Mouse (Mus musculus) gastrocnemius, adult 18-20 months (tissue): ENCODE results near the gene Edc3. TPM values are rescaled to one million over a fixed set of nuclear protein-coding genes. Genes with fewer than 3 reads are reported as not detected.
A peak's percentile ranks its signal among the peaks of the same experiment; 100 is the strongest.

ENCODE experiments used
- DNase-seq: peaks from one replicate; pipeline ENCODE4 v3.0.0; 2021; ENCODE audit warnings: low spot score
- total RNA-seq, 2 experiments: library from RNA; stranded (reverse); gene quantifications; 2 replicates each; pipeline ENCODE4 v1.2.3; 2021

The Edc3 gene
- total RNA-seq, 2 experiments from 2014 or later: 4.7 to 5.1 TPM

DNA sequence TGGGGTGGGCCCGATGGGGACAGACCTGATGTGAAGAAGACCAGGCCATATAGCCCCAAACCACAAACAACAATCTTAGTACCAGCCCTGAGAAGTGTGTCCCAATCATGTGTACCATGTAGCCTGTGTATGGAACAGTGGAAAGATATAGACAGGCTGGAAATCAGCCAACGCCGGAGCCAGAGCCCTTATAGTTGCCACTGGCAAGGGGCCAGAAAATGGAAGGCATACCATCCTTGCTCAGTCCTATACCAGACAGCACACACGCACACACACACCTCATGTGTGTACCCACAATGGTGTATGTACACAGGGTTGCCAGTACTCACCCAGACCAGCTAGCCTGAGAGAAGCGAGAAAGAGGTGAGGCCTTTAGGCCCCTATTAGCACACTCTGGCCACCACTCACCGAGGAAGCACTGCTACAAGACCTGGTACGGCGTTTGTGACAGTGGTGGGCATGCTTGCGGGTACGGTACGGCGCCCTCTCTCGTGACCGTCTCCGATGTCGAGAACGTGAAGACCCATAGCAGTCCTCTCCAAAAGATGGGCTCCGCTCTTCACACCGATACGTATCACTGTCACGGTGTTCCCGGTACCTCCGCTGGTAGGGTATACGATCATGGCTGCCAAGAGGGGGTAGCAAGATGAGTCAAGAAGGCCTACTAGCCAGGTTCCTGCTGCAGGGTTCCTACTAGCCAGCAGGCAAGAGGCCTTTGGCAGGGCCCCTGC, 52.2 kb downstream of the Edc3 start:
- no peak for DNase-seq

DNA sequence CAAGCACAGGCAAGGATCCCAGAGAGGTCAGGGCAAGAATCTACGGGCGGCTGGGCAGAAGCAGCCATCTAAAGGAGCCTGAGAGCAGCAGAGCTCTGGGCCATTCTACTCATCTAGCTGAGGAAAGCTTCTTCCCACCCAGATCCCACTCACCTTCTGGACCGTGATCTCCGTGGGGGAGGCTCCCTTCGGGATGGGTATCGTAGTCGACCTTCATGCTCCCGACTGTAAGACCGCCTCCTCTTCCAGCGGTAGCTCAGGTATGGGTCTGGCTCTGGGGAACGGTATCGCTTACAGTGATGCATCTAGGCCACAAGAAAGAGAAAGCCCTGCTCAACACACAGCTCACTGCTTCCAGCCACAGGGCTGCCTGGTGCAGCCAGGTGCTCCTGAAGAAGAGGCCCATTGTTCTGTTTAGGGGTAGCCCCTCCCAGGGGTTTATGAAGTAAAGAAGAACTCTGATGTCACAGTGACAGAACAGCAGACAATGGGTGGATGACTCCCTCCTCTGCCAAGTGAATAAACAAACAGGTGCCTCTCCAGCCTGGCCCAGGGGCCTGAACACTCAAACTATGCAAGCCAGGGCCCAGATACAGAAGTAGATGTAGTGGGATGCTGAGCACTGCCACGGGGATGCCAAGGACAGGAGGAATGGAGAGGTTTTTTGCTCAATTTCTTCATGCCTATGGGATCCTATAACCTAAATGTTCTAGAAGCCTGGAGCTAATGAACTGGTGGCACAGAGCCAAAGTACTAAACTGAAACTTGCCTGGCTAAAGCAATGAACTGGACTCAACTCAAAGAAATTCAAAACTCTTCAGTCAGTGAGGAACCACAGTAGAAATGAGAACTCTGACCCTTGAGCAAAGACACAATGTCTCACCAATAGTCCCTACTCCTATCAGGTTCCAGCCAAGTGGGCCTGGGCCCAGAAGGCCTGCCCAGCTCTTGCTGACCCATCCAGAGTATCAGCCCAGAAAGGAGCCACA, 53.5 kb downstream of the Edc3 start:
- DNase-seq: peak; percentile 62

DNA sequence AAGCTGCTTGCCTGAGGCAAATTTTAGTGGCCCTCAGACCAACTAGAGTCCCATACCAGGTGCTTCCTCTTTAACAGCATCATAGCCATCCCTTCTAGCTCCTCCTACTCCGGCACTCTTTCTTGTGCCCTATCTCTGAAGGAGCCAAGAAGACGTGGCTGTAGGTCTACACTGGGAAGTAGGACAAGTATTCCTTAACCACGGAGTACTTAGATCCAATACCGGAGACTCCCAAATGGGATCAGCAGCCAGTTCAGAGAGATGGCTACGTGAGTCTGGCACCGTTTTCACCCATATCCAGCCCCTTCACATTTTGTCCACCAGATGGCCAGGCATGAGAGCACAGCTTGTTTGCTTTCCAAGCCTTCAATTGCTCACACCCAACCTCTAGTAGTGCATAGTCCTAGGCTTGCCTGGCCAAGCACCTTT, 54.2 kb downstream of the Edc3 start:
- peak; percentile 58 for DNase-seq

DNA sequence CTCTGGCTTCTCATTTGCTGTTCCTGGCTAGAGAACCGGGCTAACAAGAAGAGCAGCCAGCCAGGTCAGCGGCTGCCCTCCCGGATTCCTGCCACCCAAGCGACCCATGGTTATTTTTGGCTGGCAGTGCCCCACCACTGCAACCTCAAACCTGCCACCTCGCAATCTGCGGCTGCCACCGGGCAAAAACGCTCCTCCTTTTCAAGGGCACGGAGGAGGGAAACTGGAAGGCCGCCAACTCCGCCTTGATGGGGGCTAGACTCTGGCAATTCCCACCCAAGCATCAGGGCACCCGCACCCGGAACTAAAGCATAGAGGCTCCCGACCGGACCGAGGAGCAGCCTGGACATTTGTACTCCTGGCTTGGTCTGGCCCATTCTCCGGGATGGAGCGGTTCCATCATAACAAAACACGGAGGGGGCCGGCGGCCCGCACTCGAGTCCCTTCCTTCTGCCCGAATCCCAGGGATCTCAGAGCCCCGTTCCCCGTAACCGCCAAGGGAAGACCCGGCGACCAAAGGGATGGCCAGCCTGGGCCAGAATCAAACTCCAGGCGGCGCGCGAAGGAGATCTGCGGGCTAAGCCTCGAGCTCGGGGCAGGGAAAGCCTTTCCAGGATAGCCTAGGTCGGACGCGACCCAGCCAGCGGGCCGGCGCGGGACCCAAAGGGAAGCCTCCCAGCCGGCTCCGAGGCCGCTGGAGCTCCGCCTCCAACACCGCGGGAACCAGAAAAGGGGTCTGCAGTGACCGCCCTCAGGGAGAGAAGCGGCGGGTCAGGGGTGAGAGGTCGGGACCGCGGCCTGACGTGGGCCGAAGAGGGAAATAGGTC, 56.0 kb downstream of the Edc3 start:
- peak; percentile 81 for DNase-seq

DNA sequence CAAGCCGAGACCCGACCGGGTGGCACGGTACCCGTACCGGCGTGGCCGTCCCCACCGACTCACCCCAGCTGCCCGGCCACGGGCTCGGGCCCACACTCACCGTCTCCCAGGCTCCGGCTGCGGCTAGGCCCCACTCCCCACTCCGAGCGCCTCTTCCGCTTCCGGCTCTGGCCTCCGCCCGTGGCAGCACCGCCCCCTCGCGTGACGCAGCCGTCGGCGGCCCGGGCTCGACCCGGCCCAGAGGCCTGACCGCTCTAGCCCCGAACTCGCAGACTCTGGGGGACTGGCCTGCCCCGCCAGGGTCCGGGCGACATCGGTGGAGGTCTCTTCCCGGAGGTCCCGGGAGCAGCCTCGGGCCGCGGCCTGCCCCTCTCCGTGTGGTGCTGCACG, 56.6 kb downstream of the Edc3 start:
- peak; percentile 95 for DNase-seq

DNA sequence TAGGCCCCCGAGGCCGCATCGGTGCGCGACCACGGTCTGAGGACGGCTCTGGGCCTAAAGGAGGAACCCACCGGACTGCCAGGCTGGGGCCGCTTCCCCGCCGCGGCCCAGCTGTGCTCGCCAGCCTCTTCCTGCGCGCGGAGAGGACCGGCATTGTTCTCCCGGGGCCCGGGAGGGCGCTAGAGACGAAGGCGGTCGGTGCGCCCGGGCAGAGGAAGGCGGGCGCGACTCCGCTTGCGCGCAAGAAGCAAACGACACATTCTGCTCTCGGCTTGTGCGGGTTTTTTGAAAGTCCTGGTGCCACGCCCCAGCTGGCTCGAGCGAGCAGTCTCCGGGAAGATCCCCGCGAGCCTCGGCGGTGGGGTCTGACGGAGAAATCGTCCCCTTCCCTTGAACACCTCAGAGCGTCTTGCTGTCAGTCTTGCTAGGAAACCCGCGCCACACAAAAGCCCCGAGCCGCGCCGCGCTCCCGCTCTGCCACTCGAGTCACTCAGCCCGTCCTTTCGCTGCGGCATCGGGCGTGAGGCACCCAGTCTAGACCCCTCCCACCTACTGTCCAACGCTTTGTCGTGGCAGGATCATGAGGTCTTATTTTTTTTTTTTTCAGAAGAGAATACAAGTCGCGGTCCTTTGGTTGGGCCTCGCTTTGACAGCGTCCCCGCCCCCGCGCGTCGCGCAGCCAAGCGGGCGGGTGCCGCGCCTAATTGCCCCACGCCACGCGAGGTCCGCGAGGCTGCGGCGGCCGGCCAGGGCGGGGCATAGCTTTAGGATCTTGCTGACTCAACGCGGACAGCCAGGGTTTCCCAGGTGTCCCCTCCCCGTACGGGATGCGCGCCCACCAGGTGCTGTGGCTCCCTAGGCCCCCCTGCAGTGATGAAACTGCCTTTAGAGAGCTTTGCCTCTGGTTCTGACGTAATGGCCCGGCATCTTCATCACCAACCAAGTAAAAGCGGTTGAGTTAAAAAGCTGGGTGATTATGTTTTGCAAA, 57.3 kb downstream of the Edc3 start, which contains the start of gene Clk3:
Gene Clk3 (minus strand): TSS at position 497 of the 988 bp plus-strand sequence.
- DNase-seq: peak; percentile 75

DNA sequence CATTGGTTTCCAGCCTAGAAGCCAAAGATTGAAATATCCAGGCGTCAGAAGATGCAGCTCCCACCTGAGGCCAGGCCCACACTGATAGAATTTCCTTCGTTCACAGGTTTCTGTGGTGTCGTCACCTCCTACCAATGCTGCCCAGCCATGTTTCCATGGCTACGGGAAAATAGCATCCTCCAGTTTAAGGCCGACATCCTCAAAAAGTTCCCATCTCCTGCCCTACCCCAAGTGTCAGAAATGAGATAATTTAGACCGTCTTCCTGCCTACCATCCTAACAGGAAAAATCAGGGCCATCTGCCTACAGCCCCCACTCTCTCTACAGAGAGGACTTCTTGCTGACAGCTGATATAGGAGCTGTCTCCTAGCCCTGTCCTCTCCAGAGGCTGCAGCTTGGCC, 58.1 kb downstream of the Edc3 start:
- no peak for DNase-seq

DNA sequence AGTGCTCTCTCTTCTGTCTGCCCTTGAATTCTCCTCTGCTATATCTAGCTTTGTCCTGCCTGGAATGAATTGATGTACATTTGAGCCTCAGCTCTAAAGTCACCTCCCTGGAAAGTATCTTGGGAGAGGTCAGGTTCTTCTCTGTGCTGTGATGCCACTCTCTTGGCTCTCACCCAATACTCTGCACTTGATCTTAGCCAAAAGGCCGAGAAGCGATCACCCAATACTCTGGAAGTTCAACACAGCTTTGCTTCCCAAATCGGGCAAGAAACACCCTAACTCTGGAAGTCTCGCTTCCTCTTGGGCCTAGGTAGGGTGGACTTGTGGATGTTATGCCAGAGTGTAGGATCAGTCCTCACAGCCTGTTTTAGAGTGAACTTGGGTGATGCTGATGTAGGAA, 58.9 kb downstream of the Edc3 start:
- peak; percentile 55 for DNase-seq

DNA sequence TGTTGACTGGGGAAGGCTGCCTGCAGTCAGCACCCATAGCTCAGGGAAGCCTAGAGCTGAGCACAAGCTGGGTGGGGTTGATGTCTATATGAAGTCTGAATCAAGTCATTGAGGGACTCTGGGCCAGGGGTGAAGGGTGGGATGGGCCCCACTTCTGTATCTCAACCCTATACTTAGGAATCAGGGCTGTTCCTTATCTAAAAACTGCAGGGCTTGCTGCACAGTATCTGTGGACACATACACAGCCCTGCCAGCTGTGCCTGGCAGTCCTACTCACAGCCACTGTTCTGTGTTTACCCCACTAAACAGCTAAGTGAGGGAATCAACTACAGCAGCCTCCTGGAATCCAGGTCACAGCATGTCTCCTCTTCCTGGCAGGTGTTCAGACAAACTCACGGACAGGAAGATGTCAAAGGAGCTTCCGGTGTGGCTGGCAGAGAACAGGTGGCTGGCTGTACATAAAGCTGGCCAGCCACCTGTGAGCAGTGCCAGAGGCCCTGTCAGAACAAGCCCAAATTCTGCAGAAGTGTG, 61.3 kb downstream of the Edc3 start:
- peak; percentile 59 for DNase-seq

DNA sequence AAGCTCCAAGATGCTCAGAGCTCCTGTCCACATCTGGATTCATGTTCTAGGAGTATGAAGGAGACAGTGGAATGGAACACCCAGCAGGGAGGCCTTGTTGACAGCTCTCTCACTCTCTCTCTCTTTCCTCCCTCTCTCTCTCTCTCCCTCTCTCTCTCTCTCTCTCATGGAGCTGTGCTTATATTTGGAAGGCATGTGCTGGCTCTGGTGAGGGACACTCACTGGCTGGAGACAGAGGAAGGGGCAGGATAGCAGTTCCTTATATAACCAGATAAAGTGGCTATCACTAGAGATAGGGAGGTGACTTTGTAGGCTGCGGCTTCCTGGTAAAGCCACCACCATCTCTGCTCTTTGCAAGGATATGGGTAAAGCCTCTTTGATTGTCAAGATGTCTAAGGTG, 61.9 kb downstream of the Edc3 start:
- no peak for DNase-seq

DNA sequence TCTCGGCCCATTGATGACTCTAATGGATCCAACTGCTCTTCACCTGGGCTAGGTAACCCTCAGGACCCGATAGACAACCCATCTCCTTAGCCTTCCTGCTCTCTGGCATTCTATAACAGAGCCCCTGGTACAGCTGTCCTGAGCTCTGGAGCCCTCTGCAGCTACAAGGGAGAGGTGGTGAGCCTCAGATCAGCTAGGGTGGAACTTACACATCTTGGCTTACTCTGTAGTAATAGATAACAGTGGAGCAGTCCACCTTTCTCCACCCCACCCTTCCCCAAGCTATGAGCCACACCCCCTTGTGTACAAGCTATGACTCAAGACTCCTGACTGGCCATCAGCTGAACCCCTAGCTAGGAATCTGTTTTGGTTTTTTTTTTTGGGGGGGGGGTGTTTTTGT, 62.5 kb downstream of the Edc3 start:
- no peak for DNase-seq

DNA sequence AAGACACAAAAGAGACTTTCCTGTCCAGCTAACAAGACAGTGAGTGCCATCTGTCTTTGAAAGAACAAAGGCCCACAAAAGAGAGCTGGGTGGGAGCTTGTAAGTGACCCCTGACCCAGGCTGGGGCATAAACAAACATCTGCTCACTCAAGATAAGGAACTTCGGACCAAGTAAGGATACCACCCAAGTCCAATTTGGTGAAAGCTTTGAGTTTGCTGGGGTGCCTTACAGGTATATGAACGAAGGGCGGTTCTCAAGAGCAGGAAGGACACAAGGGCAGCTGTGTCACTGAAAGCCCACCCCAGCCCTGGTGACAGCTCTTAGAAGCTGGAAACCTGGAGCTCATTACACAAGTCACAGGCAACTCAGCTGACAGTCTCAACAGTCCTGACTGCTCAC, 65.4 kb downstream of the Edc3 start:
- no peak for DNase-seq

DNA sequence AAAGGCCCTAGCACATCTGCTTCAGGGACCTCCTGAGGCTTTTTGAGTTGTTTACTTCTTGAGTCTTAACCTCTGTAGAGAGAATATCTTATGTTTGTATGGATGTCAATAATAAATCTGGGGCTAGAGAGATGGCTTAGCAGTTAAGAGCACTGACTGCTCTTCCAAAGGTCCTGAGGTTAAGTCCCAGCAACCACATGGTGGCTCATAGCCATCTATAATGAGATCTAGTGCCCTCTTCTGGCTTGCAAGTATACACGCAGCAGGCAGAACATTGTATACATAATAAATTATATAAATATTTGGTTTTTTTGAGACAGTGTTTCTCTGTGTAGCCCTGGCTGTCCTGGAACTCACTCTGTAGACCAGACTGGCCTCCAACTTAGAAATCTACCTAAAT, 65.8 kb downstream of the Edc3 start:
- DNase-seq: no peak

DNA sequence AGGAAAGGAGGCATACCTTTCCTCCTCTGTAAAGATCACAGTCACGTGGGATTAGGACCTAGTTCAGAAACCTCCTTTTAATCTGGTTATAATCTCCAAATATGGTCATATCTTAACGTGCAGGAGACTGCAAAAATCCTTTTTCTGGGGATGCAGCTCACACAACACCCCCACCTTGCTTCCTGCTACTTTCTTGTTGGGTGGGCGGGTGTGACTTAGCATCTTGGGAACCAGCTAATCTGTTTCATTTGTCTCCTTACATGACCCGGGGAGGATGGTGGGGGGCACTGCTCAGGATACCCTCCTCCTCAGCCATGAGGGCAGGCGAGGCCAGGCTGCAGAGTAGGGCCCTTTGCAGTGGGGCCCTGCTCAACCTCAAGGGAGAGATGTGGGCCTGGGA, 66.7 kb downstream of the Edc3 start:
- DNase-seq: no peak

DNA sequence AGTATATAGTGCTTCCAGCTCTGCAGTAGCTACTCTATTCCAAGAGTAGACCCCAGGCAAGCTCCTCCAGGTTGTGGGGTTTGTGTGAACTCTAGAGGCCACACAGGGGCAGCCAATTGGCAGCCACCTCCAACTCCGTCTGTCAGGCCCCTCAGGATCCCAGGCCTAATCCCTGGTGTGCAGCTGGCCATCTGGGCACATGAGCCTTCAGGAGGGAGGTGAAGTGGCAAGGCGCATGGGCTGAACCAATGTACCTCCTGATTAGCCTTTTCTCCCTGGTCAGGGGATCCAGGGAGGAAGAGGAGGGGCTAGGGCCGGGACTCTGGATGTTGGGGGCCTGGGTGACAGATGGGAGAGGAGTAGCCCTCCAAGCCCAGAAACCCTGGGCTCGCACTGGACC, 67.4 kb downstream of the Edc3 start:
- no peak for DNase-seq

DNA sequence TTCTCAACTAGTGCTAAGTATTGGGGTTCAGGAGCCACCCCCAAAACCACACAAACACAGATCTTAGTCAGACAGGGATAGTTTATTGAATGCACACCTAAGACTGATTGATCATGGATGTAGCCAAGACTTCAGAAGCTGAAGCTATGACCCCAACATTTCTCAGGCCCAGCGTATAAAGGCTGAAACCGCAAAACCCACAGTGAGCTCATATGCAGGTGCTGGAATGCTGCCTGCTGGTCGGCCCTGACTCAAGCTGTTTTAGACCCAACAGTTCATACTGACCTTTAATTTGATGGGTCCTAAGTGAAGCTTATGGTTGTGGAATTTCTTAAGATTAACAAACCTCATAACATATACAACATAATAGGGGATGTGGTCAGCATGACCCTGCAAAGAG, 74.3 kb downstream of the Edc3 start:
- no peak for DNase-seq

DNA sequence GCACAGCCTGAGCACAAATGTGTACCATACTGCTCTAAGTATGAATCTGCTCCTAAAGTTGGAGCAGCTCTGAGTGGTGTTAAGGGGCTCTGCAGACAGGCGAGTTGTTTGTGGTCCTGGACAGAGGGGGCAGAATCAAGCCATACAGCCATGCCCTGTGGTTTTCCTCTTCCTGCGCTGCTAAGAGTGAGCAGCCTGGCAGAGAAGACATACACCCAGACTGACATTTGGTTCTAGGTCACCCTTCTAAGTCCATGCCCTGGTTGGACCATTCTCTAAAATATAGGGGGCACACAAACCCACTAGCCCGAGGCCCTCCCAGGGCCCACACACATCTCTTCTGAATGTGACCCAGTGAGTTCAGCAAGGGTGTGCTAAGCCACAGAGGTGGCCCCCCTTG, 81.4 kb downstream of the Edc3 start:
- no peak for DNase-seq

DNA sequence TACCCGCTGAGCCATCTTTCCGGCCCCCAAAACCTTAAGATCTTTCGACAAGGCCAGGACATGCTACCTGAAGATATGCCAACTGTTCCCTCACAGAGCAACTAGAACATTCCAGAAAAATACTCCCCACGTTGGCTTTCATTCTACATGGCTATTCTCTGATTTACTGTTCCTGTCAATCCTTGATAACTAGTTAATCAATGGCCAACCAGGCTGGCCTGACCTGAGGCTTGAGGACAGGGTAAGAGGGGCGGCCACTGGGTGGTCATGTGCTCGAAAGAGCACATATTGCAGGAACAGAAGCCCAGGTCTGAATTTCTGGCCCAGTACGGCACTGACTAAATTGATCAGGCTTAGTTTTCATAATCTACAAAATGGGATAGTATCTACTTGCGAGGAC, 89.1 kb downstream of the Edc3 start:
- DNase-seq: no peak

DNA sequence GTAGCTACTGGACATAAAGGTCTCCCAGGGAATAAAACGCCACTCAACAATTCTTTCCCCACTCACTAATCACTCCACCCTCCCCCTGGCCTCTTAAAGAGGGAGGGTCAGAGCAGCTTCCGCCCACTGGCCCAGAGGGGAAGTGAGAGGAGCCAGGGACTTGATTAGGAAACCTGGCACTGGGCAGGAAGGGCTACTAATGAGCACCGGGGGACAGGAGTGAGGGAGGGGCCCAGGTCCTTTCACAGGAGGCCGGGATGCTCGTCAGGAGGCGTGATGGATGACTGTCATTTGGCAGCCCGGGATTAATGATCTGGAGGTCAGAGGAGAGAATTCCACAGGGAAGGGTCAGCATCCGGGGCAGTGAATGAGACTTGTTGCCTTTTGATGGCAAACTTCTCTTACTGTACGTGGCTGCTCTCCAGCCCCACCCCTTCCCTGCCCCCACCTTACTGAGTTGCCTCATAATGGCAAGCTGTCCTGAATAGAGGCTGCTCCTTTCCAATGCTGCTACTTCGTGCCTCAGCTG, 90.4 kb downstream of the Edc3 start:
- DNase-seq: peak; percentile 16
